Mouse (Mus musculus) liver, embryonic 14.5 days (tissue): ENCODE measurements at regions not wholly inside any gene's neighbourhood (a gene's known extent, or its start where the extent isn't known, plus 50 kb on each side); places are given as distances from the start of the nearest gene placed in this dataset.

Experiments
- ATAC-seq: fragments of 200-750 bp; cut with Nextera tagmentation; 2 replicates; pipeline ENCODE4 v1.8.0; 2017; ENCODE audit warnings: moderate number of reproducible peaks, mild to moderate bottlenecking, moderate library complexity; ENCODE audit not compliant: insufficient read depth
- DNase-seq, 3 experiments: peaks; one replicate each; pipeline ENCODE4 v3.0.0-alpha.2; 2012 to 2013; ENCODE audit warnings: low read depth in 3 of 3, low spot score in 3 of 3
- H3K27ac ChIP-seq: fragments of 300-500 bp; sonication (generic); 2 replicates; pipeline ENCODE4 v1.5.1; 2014; ENCODE audit warnings: moderate library complexity, mild to moderate bottlenecking, control low read depth, inconsistent platforms
- H3K27me3 ChIP-seq: fragments of 300-500 bp; sonication (generic); 2 replicates; pipeline ENCODE4 v1.6.1; 2014; ENCODE audit warnings: mild to moderate bottlenecking, low read length, moderate library complexity; ENCODE audit not compliant: control insufficient read depth, insufficient read depth
- H3K36me3 ChIP-seq: fragments of 300-500 bp; sonication (generic); replicated peaks from 2 replicates; pipeline ENCODE4 v1.6.1; 2014; ENCODE audit warnings: low read depth; ENCODE audit not compliant: control insufficient read depth, insufficient read depth
- H3K4me1 ChIP-seq, 2 experiments: fragments of 200-500 bp in 1 of 2; fragments of 300-500 bp in 1 of 2; sonication (generic) in 1 of 2; replicated peaks; 2 replicates each; pipeline ENCODE4 v1.6.1; 2012 to 2014; ENCODE audit warnings: antibody characterized with exemption in 1 of 2, inconsistent platforms in 1 of 2, low read length in 1 of 2; ENCODE audit not compliant: control insufficient read depth in 2 of 2, insufficient read depth in 2 of 2
- H3K4me2 ChIP-seq: fragments of 300-500 bp; sonication (generic); 2 replicates; pipeline ENCODE4 v1.6.1; 2014; ENCODE audit warnings: low read depth, mild to moderate bottlenecking, control low read depth, moderate library complexity
- H3K4me3 ChIP-seq, 2 experiments: fragments of 200-500 bp in 1 of 2; fragments of 300-500 bp in 1 of 2; sonication (generic) in 1 of 2; 2 replicates each; pipeline ENCODE4 v1.5.1; 2012 to 2014; ENCODE audit warnings: low read depth in 2 of 2, low read length in 2 of 2, mild to moderate bottlenecking in 2 of 2, control low read depth in 1 of 2, inconsistent platforms in 1 of 2, moderate library complexity in 1 of 2; ENCODE audit not compliant: insufficient read depth in 1 of 2
- H3K9ac ChIP-seq: fragments of 300-500 bp; sonication (generic); replicated peaks from 2 replicates; pipeline ENCODE4 v1.6.1; 2014; ENCODE audit warnings: mild to moderate bottlenecking, control low read depth, moderate library complexity
- H3K9me3 ChIP-seq: fragments of 300-500 bp; sonication (generic); 2 replicates; pipeline ENCODE4 v1.6.1; 2016; ENCODE audit warnings: low read length, mixed read lengths; ENCODE audit not compliant: control insufficient read depth
- CTCF ChIP-seq: IDR thresholded peaks from 2 replicates; pipeline ENCODE4 v1.5.1; 2016; ENCODE audit warnings: antibody characterized with exemption, low read depth, control low read depth
- EP300 ChIP-seq: IDR thresholded peaks from 2 replicates; pipeline ENCODE4 v1.6.1; 2016; ENCODE audit warnings: antibody characterized with exemption, low read depth
- WGBS: fragments of 180-500 bp; shearing (Covaris S2); extraction: QIAGEN DNeasy Blood & Tissue Kit; methylation state at CpG from one replicate; pipeline ENCODE4 v1.1.7; 2014; ENCODE audit not compliant: insufficient replicate concordance; 5-methylcytosine and 5-hydroxymethylcytosine counted together

GRCm38 (mm10) chr2:50807162-50807960 is 341.6 kb downstream of the Rnd3 start:
- Histone ChIP-seq H3K4me3 (no peak overlapping the region), H3K27me3 (no peaks in the 10 kb centered on the region), H3K4me1 (no peaks in the 10 kb centered on the region), H3K4me2 (no peak overlapping the region), H3K36me3 (no peaks in the 10 kb centered on the region), H3K27ac (no peak overlapping the region), H3K9me3 (no peaks in the 10 kb centered on the region), H3K9ac (no peak overlapping the region)
- DNase-seq (no peak), ATAC-seq (no peak)
- no peak for TF ChIP-seq EP300
- no peak for TF ChIP-seq CTCF
- WGBS: 48% methylated on average over 6 of the region's 6 CpGs

GRCm38 (mm10) chr2:50805645-50806044 is 343.3 kb downstream of the Rnd3 start:
- no peaks in the 10 kb centered on the region for H3K4me1 ChIP-seq
- ATAC-seq (no peak), DNase-seq (no peak)
- WGBS: 51% methylated on average over 3 of the region's 3 CpGs
- TF ChIP-seq EP300 (no peak), CTCF (no peak)
- H3K4me3 ChIP-seq: no peak overlapping the region
- no peak overlapping the region for H3K9ac ChIP-seq
- H3K9me3 ChIP-seq: no peaks in the 10 kb centered on the region
- H3K4me2 ChIP-seq: no peak overlapping the region
- H3K27ac ChIP-seq: no peak overlapping the region
- no peaks in the 10 kb centered on the region for H3K27me3 ChIP-seq
- H3K36me3 ChIP-seq: no peaks in the 10 kb centered on the region

GRCm38 (mm10) chr2:50796087-50796486 is 352.8 kb downstream of the Rnd3 start:
- Histone ChIP-seq H3K4me2 (no peak overlapping the region), H3K4me1 (no peaks in the 10 kb centered on the region), H3K27ac (no peak overlapping the region), H3K4me3 (no peak overlapping the region), H3K36me3 (no peaks in the 10 kb centered on the region), H3K9me3 (no peaks in the 10 kb centered on the region), H3K27me3 (no peaks in the 10 kb centered on the region), H3K9ac (no peak overlapping the region)
- ATAC-seq: no peak
- WGBS: 70% methylated on average over 3 of the region's 3 CpGs
- no peak for DNase-seq
- TF ChIP-seq CTCF (no peak), EP300 (no peak)

GRCm38 (mm10) chr2:50793616-50794015 is 355.3 kb downstream of the Rnd3 start:
- 46% methylated on average over 2 of the region's 2 CpGs for WGBS
- Histone ChIP-seq H3K36me3 (no peaks in the 10 kb centered on the region), H3K9me3 (no peaks in the 10 kb centered on the region), H3K4me2 (no peak overlapping the region), H3K4me3 (no peak overlapping the region), H3K9ac (no peak overlapping the region), H3K27ac (no peak overlapping the region), H3K27me3 (no peaks in the 10 kb centered on the region), H3K4me1 (peaks cover 0 to 5% of the 10 kb centered on the region in 2 experiments; a peak in 2 of 4 replicates)
- TF ChIP-seq EP300: no peak
- TF ChIP-seq CTCF: no peak
- no peak for DNase-seq
- no peak for ATAC-seq

- no peaks in the 10 kb centered on the region for H3K27me3 ChIP-seq
- TF ChIP-seq EP300 (no peak), CTCF (no peak)
- H3K9ac ChIP-seq: no peak overlapping the region
- no peaks in the 10 kb centered on the region for H3K9me3 ChIP-seq
- no peak for DNase-seq
- ATAC-seq: no peak
- H3K4me3 ChIP-seq: no peak overlapping the region
- no peaks in the 10 kb centered on the region for H3K36me3 ChIP-seq
- 62% methylated on average over 1 of the region's 1 CpGs for WGBS
- peaks cover 0 to 5% of the 10 kb centered on the region in 2 experiments; a peak in 2 of 4 replicates for H3K4me1 ChIP-seq
- H3K27ac ChIP-seq: no peak overlapping the region
- H3K4me2 ChIP-seq: no peak overlapping the region
These were observed 355.8 kb downstream of the Rnd3 start for GRCm38 (mm10) chr2:50793067-50793466.
